Mouse (Mus musculus): Measurements from ENCODE around the gene Gm20425. TPM values are rescaled to one million over a fixed set of nuclear protein-coding genes. Genes with fewer than 3 reads are reported as not detected.

The Gm20425 gene
- 0.17 TPM in 1 of 2 replicates, not detected in the other for total RNA-seq (2014; fragmentation: Nextera tagmentation)
- 1.4 TPM in 1 of 2 replicates, not detected in the other for total RNA-seq (2017)

DNA sequence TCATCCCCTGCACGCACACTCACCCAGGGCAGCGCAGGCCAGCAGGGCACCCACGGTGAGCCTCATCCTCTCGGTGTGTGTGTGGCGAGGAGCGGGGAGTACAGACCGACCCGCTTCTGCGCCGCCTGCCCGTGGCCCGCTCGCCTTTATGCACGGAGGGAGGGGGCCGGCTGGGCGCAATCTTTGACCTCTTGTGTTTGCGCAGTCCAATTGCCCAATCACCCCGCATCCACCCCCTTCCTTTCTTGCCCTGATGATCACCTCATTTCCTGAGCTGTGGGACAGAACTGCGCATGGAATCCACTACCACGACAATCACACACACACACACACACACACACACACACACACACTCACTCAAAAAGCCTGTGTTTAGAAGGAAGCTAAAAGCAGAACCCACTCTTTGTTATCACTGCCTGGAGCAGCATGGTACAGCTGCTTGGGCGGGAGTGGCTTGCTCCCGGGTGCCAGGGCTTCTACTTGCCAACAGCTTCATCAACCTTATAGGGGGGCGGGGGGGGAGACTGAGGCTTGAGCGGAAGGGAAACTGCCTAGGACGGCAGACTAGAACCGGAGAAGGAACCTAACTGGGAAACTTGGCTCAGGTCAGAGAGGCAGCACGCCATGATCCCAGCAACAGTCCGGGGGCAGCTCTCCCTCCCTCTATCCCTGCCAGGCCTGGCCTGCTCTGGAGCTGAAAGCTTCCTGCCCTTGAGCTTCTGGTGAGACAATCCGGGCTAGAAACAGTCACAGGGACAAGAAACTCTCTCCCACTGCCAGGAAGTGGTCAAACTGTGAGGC is at the start of gene Gm20425, which contains the start of gene Trf:
Gm20425 (minus strand) TSS at position 157 of the 801 bp plus-strand sequence.
Trf (minus strand) TSS at position 294 of the 801 bp plus-strand sequence.
- peak; percentile 78 for ATAC-seq (replicated peaks; ENCODE audit: poor library complexity, severe bottlenecking)

DNA sequence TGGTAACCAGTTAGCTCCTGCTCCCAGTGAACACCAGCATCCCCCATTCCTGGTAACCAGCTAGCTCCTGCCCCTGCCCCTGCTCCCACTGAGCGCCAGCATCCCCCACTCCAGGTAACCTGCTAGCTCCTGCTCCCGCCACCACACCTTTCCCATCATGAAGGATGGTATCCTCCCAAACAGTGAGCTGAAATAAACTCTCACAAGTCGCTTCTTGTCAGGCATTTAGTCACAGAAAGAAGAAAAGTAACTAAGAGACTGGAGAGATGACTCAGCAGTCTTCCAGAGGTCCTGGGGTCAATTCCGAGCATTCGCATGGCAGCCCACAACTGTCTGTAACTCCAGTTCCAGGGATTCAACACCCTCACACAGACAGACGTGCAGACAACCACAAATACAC is 46.8 kb upstream of the Gm20425 start:
- ATAC-seq (replicated peaks; ENCODE audit: poor library complexity, severe bottlenecking): no peak

DNA sequence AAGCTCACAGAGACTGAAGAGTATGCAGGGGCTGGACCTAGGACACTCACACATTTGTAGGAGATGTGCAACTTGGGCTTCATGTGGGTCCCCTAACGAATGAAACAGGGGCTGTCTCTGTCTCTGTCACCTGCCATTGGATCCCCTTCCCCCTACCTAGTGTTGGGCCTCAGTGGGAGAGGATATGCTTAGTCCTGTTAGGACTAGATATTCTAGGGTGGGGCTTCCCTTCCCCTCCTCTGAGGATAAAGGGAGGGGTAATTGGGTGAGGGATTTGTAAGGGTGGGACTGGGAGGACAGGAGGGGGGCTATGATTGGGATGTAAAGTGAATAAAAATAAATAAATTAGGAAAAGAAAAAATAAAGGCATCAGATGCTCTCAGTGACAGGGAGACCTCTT is 45.6 kb upstream of the Gm20425 start:
- no peak for ATAC-seq (replicated peaks; ENCODE audit: poor library complexity, severe bottlenecking)

DNA sequence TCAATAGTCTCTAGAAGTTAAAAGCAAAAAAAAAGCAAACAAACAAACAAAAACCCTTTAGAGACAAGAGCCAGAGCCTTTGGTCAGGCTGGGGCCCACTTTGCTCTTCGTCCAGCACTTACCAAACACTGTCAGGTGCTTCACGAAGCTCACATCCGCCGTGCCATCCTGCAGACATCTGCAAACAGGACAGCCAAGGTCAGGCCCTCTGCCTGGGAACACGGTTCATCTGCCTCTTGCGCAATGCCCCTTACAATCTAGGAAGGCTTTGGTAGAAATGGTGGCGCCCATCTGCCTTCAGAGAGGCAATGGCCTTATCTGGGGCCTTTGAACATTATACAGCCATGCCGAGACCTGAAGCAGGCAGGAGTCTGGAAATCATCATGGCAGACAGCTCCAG is 44.7 kb upstream of the Gm20425 start:
- ATAC-seq (replicated peaks; ENCODE audit: poor library complexity, severe bottlenecking): no peak

DNA sequence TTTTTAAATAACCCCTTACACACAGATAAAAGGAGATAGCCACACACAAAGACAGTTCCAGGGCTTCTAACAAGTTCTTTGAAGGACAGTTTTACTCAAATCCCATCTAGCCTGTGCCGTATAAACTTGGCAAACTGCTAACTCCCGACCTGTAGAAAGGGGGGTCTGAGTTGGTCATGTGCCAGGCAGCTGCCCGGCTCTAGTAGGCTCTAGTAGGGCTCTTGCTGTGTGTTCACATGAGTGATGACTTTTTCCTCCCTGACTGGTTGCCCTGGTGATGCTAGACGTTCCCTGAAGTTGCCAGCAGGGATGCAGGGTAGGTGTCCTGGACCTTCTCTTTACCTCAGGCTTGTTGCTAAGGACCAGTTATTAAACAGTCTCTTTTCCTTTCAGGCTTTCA is 41.0 kb upstream of the Gm20425 start:
- no peak for ATAC-seq (replicated peaks; ENCODE audit: poor library complexity, severe bottlenecking)

DNA sequence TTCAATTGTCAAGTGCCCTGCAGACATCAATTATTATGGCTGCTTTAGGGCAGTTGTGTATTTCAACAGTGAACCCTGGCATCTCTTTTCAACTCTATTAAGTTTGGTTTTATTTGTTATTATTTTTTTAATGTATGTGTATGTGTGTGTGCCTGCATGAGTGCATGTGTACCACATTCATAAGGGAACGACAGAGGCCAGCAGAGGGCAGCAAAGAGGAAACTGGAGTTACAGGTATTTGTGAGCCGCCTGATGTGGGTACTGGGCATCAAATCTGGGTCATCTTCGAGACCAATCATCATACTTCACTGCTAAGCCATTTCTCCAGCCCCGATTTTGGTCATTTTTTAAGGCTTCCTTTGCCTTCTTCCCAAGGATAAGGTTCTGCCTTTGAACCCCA is 35.7 kb upstream of the Gm20425 start:
- ATAC-seq (replicated peaks; ENCODE audit: poor library complexity, severe bottlenecking): no peak

DNA sequence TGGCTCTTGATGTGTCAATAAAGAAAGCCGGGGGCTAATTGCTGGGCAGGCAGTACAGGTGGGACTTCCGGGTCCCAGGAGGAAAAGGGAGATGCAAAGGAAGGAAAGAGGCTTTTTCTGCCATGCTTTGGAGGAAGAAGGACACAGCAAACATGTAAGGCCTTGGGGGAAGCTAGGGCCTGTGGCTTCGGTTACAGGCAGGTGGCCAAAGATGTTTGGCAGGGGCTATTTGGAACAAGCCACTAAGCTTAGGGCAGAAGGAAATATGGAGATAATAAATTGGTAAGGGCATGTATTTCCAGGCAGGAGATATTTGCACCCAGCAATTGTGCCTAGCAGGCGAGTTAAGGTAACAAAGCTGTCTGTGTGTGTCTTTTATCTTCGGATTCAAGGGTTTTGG is 22.8 kb upstream of the Gm20425 start:
- ATAC-seq (replicated peaks; ENCODE audit: poor library complexity, severe bottlenecking): no peak

DNA sequence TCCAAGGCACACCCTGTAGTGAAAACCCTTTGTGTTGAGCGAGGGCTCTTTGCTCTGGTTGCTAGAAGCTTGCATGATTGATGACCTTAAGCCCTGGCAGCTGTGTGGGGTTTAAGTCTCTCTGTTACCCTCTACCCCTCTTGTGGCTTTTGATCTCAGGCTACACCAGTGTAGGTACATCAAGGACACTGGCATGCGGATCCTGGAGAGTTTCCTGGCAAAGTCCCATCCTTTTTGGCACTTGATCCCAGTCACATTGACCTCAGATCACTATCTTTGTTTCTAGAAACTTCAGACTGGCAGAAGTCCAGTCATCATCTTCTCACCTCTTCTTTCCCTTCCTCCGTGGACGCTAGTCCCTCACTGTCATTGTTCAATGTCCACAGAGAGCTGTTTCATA is 18.5 kb upstream of the Gm20425 start:
- ATAC-seq (replicated peaks; ENCODE audit: poor library complexity, severe bottlenecking): no peak

DNA sequence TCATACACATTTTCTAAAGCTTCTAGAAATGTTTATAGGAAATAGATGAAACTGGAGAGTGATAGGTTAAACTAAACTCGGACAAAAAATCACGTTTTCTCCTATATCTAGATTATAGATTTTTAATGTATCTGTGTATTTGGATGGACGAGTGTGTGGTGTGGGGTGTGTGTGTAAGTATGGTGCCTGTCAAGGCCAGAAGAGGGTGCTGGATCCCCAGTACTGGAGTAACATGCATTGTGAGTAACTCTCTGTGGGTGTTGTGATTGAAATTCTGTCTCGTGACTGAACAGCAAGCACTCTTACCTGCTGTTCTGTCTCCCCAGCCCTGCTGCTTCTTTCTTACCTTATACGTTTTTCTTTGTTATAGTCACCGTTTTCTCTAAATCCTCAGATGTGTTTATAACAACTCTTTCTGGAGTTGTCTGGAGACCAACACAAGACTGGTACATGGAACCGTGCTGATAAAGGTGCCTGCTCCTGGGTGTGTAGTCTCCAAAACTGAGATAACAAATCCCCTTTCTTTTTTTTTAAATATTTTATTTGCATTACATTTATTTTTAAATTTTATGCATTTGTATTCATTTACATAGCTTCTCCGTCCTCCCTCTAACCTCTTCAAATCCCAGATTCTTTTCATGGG is 16.5 kb upstream of the Gm20425 start:
- no peak for ATAC-seq (replicated peaks; ENCODE audit: poor library complexity, severe bottlenecking)

DNA sequence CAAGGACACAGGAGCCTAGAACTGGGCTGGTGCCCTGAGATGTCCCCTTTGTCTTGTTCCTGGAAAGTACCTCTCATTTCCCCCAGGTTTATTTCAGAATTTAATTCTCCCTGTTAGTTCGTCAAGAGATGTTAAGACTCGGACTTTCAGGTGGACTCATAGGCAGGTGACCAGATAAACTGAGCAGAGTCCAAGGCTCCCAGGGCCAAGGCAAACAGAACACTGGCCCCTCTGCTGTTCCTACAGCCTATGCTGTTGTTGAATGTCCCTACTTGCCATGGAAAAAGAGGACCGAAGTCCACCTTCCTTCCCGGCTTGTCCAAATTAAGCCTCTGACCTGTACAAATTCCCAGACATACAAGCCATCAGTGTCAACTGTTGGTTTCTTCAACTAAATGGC is 13.5 kb upstream of the Gm20425 start:
- no peak for ATAC-seq (replicated peaks; ENCODE audit: poor library complexity, severe bottlenecking)

DNA sequence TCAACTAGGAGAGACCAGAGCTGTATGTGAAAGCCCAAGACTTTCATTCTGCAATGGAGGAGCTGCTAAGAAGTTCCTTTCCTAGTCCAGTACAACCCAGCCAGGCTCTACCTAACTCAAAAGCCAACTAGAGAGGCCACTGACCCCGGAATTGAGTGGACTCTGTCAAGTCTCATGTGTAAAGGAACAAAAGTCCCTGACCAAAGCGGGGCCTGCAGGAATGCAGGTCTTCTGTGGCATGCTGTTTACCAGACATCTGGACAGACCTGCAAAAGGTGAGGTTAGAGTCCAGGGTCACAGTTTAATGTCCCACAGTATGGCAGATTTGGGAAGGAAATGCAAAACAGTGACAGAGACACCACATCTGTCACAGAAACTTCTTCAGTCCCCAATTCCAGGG is 11.1 kb upstream of the Gm20425 start:
- no peak for ATAC-seq (replicated peaks; ENCODE audit: poor library complexity, severe bottlenecking)

DNA sequence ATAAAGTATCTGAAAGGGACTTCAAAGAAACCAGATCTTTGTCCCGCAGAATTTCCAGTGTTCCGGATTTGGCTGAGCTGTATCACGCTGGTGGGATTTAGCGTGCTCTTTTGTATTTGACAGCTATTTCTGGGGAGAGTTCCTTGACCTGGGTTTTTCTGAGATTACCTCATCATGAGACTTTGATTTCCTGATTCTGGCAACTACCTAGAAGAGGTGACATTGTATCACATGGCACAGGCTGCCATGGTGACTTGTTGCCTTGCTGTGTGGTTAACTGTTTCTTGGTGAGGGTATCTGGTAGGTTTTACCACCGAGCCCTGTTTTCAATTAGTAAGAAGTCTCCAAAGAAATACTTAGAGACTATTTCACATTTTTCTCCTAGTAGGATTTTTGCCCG is 9.4 kb upstream of the Gm20425 start:
- ATAC-seq (replicated peaks; ENCODE audit: poor library complexity, severe bottlenecking): no peak

DNA sequence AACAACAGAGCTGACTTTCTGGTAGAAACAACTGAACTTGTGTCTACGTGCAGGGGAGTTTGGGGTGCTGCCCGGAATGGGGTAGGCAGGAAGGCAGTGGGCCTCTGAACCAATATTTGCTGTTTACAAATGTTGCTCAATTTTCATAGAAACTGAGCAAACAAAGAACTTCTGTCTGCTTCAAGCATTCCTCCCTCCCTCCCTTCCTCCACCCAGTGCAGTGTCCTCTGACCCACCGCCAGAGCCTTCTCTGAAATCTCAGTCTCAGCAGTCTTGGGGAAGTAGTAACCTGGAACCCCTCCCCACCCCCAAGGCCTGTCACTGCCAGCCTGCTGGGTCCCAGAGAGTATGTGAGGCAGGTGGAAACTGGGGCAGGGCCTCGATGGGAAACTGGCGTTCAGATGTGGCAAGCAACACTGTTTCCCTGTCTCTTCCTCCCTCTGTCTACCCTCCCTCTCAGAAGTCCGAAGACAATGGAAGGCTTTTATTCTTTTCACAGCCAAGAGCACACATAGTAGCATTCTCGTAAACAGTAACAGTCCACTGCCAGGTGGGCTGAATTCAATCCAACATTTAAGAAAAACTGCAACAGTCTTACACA is 4.6 kb upstream of the Gm20425 start:
- peak; percentile 21 for ATAC-seq (replicated peaks; ENCODE audit: poor library complexity, severe bottlenecking)

DNA sequence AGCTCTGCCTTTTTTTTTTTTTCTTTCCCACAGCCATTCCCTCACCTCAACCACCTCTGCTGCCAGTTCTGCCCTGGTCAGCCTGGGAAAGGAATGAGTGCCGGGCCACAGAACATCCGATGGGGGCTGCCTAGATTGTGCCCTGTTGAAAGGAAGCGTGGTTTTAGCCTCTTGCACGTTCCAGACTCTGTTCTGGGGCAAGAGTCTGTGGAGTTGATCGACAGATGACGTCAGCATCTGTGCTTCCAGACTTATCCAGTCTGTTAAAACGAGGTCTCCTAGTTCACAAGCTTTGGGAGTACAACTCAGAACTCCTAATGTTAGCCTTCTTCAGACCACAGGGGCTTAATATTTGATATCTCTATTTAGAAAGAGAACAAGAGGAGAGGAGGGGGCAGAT is 4.0 kb upstream of the Gm20425 start:
- ATAC-seq (replicated peaks; ENCODE audit: poor library complexity, severe bottlenecking): no peak

DNA sequence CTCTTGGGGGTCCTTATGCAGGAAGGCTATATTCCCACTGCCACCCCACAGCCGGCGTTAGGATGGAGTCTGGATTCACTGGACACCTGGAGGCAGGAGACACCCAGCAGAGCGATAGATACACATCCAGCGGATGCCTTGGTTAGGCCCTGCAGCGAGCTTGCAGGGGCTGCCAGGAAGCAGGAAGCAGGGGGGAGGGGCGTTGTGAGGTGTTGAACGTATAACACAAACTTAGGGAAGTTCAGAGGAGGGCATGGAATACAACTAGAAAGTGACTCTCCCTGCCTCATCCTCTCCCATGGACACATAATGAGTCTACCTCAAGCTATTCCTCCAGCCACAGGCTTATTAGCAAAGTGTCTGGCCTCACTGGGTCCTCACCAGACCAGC is 2.9 kb upstream of the Gm20425 start:
- no peak for ATAC-seq (replicated peaks; ENCODE audit: poor library complexity, severe bottlenecking)

DNA sequence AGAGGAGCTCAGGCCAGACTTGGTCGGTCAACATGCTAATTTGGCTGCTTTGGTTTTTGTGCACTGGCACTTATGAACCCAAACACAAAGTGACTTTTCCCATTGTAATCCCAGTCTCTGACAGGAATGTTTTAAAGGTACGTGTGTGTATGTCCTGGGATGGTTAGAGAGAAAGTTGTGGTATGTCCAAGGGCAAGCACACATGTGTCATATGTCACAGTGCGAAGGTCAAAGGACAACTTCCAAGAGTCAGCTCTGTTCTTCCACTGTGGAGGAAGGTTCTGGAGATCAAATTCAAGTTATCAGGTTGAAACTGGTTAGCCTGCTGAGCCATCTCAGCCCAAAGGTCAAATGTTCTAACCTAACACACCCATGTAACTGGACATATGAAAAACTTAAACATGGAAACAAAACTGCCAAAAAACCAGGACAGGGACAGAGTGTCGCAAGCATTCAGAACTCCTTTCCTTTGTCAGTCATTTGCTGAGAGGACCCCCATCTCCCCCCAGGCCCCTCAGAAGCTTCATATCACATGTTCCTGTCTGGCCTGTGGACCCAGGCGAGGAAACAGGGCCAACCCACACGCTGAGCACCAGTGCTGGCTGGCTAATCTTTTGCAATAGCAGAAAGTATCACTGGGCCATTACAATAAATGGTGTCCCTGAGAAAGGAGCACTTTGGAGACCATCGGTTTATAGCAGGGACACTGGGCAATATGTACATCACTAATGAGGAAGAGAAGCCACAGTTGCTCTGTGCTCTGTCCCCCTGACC is 2.3 kb upstream of the Gm20425 start:
- no peak for ATAC-seq (replicated peaks; ENCODE audit: poor library complexity, severe bottlenecking)

DNA sequence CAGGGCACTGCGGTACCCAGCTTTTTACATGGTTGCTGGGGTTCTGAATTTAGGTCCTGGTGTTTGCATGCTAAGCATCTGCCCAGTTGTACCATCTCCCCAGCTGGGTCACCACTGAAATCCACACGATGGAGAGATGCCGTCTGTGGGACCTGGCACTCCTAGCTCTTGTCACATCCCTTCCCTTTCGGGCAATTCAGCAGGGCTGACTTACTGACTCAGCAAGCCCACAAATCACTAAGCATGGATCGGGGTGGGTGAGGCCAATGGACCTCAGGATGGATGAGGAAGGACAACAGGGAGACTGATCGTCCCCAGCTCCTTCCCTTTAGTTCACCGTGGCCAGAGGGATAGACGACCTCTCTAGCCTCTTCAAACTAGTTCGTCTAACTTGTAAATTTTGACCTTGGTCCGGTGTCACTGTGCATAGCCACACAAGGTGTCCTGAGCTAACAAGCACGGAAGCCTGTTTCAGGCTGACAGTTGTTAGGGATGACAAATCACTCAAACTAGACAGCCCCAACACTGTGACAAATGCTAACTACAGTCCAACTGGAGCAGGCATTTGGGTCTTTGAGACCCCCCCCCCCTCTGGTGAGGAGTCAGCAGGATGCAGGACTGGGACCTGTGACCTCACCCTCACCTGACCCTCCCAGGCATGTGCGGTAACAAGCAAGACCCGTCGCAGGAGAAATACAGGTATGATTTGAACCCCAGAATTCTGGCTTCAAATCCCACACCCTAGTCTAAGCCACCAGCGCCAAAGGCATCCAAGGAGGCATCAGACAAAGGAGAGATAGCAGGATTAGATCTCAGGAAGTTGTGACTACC is 855 bp downstream of the Gm20425 start:
- no peak for ATAC-seq (replicated peaks; ENCODE audit: poor library complexity, severe bottlenecking)

DNA sequence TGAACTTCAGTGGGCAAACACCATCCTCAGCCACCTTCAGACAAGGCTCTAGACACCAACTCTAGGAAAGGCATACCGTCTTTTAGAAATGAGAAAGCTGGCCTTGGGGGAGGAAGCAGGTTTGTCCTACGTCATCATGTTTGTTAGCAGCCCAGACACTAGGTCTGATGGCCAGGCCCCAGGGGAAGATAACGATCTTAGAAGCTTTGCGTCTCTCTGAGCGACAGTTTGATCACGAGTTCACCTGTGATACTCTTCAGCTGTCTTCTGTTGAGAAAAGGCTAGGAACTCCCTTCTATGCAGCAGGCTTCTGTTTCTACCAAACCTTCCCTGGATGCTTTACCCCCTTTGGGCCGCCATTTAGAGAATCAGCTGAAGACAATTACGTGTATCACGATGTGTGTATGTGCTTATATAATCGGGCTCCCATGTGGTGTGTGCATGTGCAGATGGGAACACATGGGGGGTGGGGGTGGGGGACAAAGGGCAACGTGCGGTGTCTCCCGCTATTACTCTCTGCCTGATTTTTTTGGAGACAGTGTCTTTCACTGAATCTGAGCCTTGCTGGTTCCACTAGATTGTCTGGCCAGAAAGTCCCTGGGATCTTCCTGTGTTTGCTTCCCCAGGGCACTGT is 1.6 kb downstream of the Gm20425 start:
- ATAC-seq (replicated peaks; ENCODE audit: poor library complexity, severe bottlenecking): no peak

DNA sequence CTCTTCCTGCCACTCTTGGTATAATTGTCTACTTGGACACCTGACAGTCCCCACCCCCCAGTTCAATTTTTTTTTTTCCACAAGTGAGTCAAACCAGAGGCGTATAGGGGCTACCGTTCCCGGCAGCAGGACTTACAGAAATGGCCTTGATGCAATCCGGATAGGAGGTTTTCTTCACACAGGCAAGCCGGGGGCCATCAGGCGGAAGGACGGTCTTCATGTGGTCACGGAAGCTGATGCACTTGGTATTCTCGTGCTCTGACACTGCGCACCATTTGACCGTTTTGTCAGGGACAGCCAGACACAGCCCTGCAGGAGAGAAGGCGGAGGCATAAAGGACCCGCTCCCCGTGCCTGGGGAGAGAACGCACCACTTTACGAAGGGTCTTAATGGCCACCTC is 2.3 kb downstream of the Gm20425 start:
- no peak for ATAC-seq (replicated peaks; ENCODE audit: poor library complexity, severe bottlenecking)

Data from granulocyte monocyte progenitor cell, adult 5-6 weeks (primary cell).